Mouse (Mus musculus) layer of hippocampus, postnatal 10 days (tissue): ENCODE measurements around the gene Catsper2. TPM values are rescaled to one million over a fixed set of nuclear protein-coding genes. Genes with fewer than 3 reads are reported as not detected.
A peak's percentile ranks its signal among the peaks of the same experiment; 100 is the strongest.
"Not testable (repeated sequence)": the region's sequence is repeated elsewhere in the genome, so short reads cannot be mapped to it uniquely, and the experiment has no call there.

Experiments
- DNase-seq, 2 experiments: peaks; one replicate each; pipeline ENCODE4 v3.0.0; 2021; ENCODE audit warnings: low spot score in 2 of 2
- total RNA-seq, 2 experiments: library from RNA; stranded (reverse); gene quantifications; 2 replicates each; pipeline ENCODE4 v1.2.3; 2021

Catsper2 gene
- total RNA-seq, 2 experiments from 2014 or later = 3.8 to 4.2 TPM

DNA sequence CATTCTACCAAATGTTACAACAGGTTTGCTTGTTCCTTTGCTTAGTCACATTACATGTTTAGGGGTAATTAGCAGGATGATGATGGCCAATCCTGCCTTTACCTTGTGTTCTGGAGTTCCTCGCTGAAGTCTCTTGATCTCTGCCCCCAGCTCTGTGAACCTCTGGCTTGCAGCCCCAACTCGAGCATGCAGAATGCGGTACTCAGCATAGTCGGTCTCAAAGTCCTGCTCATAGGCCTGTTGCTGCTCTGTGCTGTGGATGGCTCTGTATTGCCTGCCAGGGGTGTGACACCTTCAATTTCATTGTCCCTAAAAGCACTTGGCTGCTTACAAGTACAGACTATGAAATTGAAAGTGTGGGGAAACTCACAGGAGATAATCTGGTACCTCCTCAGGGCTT, 26.2 kb upstream of the Catsper2 start:
- no peak for DNase-seq

DNA sequence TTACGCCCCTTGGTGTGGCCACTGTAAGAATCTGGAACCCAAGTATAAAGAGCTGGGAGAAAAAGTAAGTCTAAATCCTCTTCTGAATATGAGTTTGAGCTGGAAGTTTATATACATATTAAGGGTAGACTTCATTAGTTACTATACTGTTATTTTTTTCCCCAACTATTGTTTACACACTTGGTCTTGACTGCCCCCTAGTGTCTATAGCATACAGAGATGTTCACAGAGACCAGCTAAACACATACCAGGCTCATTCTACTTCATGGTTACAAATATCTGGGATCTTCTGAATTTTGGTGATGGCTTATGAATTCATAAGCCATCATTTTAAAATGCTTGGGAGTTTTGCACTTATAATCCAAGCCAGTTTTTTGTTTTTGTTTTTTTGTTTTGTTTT, 21.3 kb upstream of the Catsper2 start:
- DNase-seq = no peak

DNA sequence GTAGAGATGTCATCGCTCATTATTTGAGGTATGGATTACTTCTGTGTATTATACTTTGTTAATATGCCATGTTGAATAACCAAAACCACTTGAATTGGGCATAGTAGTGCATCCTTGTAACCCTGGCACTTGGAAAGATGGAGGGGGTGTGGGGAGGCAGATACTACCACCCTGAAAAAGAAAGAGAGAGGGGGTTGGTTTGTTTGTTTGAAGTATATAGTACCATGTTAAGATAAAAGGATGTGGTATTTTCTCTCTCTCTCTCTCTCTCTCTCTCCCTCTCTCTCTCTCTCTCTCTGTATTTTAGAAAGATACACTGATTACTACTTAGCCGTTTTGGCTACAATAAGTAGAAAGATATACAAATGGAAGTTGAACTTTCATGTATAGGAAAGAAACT, 12.3 kb upstream of the Catsper2 start:
- no peak for DNase-seq

- DNase-seq = no peak
These were observed 9.6 kb upstream of the Catsper2 start for GRCm38 (mm10) chr2:121423166-121423565.

GRCm38 (mm10) chr2:121418476-121418875, 4.9 kb upstream of the Catsper2 start:
- no peak for DNase-seq

DNA sequence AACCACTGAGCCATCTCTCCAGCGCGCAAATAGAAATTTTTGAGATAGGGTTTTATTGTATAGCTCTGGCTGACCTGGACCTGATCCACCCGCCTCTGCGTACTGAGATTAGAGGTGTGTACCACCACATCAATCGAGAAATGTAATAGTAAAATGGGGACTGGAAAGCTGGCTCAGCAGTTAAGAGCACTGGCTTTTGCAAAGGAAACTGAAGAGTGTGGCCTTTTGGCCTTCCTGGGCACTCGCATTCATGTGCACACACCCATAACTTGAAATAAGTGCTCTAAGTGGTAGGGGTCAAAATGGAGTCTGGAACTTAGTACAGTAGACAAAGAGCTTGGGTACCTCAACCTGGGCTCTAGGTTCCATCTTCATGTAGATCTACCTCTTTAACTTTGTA, 2.8 kb upstream of the Catsper2 start:
- no peak for DNase-seq

DNA sequence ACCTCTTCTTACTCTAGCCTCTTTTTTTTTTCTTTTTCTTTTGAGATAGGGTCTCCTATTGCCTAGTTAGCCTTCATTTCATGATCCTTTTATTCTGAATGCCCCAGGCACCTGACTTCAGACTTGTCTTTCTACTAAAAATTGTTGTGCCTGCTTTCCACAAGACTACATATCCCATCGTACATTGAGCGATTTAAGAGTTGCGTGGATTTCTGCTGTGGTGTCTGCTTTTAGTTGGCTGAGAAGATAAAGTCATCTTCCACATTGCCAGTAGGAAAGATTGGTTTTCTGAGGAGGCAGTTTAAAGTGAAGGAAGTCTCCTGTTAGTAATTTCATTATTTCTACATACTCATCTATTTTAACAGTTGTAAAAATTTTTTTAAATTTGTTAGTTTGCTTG, 2.0 kb upstream of the Catsper2 start:
- no peak for DNase-seq

- DNase-seq = no peak
These were observed 1.5 kb upstream of the Catsper2 start for GRCm38 (mm10) chr2:121415103-121415502.

GRCm38 (mm10) chr2:121414139-121414685, 620 bp upstream of the Catsper2 start:
- no peak for DNase-seq

GRCm38 (mm10) chr2:121412843-121413386, 677 bp downstream of the Catsper2 start:
- no peak for DNase-seq

DNA sequence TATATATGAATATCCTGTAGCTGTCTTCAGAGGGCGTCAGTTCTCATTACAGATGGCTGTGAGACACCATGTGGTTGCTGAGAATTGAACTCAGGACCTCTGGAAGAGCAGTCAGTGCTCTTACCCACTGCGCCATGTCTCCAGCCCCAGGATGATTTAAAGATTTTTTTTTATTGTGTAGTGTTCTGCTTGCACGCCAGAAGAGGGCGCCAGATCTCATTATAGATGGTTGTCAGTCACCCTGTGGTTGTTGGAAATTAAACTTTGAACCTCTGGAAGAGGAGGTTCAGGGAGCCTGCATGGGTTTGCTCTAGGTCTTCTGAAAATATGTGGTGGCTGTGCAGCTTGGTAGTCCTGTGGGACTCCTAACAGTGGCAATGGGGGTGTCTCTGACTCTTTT, 5.4 kb downstream of the Catsper2 start:
- DNase-seq = peak; percentile 16 to 21

- no peak for DNase-seq
These were observed 10.3 kb downstream of the Catsper2 start for GRCm38 (mm10) chr2:121403296-121403695.

- DNase-seq = peak; percentile 91 to 93
These were observed 17.0 kb downstream of the Catsper2 start for GRCm38 (mm10) chr2:121396624-121397023.

DNA sequence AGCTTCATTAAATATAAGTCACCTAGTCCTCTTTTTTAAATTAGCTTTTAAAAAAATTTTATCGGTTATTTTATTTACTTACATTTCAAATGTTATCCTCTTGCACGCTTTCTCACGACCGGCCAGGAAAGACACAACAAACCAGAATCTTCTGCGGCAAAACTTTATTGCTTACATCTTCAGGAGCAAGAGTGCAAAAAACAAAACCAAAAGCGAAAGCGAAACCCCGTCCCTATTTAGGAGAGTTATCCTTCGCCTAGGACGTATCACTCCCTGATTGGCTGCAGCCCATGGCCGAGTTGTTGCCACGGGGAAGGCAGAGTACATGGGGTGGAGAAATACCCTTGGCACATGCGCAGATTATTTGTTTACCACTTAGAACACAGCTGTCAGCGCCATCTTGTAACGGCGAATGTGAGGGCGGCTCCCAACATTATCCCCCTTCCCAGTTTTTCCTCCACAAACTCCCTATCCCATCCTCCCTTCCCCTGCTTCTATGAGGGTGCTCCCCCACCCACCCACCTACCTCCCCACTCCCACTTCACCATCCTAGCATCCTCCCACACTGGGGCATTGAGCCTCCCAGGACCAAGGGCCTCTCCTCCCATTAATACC, 26.5 kb downstream of the Catsper2 start, which contains the start of gene Strc:
Strc (minus strand) TSS at position 208 of the 615 bp plus-strand sequence.
- DNase-seq = not testable (repeated sequence)

DNA sequence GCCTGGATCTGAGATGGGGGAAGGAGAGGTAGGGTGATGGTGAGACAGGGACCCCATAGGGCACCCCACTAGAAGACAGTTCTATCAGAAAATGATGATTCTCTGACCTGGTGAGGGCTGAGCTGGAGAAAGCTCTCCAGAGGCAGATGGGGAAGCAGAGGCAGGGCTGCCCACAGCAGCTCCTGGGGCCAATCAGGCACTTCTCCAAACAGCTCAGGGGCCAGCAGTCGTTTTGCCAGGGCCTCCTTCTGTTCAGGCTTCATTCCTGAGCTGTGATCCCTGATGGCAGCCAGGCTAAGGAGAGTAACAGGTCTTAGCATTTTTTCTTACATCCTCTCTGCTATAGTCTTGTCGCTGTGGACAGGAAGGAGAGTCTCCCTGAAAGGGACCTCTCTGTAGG, 38.8 kb downstream of the Catsper2 start:
- DNase-seq = no peak

- DNase-seq = no peak
These were observed 41.3 kb downstream of the Catsper2 start for GRCm38 (mm10) chr2:121372266-121372665.

- DNase-seq = no peak
These were observed 42.7 kb downstream of the Catsper2 start for GRCm38 (mm10) chr2:121370921-121371320.

GRCm38 (mm10) chr2:121368831-121369230, 44.8 kb downstream of the Catsper2 start:
- DNase-seq = peak; percentile 60 to 62

DNA sequence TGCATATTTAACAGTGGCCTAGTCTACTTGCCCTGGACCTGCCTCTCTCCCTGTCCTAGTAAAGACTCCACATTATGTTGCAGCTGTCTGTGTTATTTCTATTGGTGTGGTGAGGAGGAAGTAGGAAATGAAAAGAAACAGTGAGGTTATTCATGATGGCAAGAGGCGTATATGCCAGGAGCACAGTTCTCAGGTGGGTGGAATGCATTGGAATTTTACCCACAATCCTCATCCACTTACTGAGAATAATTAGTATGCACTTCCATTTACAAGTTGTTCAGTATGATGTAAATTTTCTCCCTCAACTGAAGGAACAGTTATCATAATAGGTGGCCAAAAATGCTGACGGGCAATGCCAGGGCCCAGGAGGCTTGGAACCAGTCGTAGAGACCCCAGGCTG, 49.9 kb downstream of the Catsper2 start:
- DNase-seq = no peak

- no peak for DNase-seq
These were observed 54.1 kb downstream of the Catsper2 start for GRCm38 (mm10) chr2:121359461-121359860.

DNA sequence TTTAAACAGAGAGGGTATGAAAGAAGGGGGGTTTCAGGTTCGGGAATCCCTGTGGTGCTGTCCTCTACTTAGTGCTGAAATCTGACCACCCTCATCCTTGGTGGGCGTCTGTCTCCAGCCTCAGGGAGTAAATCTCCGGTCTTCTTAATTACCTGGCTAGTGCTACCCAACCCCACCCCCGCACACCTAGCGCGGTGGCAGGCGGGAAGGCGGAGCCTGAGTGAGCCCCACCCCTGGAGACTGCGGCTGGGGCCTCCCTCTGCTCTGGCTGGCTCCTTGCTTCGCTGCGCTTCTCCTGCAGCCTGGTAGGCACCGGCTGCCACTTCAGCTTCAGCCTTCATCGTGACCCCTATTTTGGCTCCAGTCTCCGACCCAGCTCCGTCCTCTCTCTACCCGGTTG, 55.2 kb downstream of the Catsper2 start:
- DNase-seq = peak; percentile 73 to 79

GRCm38 (mm10) chr2:121357961-121358360, 55.6 kb downstream of the Catsper2 start:
- DNase-seq = no peak

DNA sequence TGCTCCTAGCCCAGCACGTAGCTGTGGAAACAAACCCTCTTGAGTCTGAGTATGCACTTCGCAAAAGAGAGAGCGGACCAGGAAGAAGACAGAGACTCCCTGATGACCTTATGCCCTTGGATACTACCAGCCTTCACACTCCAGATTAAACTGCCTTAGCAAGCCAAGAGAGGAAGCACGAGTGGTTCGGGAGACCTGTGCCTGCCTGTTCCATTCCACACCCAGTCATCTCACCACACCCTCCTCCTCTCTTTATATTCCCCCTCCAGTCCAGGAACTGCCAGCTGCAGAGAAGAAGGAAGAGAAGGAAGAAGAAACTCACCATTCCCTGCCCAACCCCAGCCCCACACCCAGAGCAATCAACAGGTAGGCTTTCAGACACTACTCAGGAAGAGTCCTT, 56.1 kb downstream of the Catsper2 start, which contains the start of gene Ckmt1:
Ckmt1 (plus strand) TSS at position 221 of the 400 bp plus-strand sequence.
- no peak for DNase-seq
